Mouse (Mus musculus): ENCODE data around the gene Ano4. TPM values are rescaled to one million over a fixed set of nuclear protein-coding genes. Genes with fewer than 3 reads are reported as not detected.

Ano4 gene
- total RNA-seq, 1 experiment from 2014 or later: not detected

DNA sequence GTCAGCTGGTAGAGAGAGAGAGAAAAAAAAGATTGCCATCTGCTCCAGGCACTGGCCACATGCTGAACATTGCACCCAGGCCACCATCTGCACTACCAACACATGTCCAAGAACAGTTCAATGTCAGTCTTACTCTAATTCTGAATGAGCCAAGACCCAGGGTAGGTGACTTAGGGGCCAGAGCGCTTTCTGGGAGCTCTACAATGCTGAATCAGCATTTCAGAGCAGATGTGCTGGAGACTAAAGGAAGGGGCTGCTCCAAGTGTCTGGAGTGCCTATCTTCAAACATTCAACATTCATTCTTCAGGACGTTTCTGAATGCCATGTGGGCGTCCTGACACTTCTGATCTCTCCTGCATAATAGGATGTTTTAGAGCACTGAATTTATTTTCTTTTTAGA lies 51.8 kb downstream of the Ano4 start:
- ATAC-seq (ENCODE audit: extremely low read depth, insufficient number of reproducible peaks, low FRiP score, poor library complexity, severe bottlenecking): no peak

DNA sequence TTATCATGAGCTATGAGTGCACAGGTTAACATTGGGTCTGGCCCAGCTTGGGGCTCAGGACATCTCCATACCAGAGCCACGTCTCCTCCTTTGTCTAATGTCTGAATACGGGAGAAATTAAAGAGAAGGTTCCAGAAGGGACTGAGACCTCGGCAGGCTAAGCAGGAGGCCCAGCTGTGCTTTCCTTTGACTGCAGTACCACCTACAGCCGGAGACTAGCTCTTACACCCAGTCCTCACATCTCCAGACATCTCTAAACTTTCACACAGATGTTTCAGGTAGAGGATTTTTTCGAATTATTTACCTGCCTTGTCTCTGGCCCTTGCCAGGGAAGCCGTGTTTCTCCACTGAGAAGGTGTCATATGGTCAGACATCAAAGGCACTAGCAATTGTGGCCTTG lies 53.9 kb downstream of the Ano4 start:
- no peak for ATAC-seq (ENCODE audit: extremely low read depth, insufficient number of reproducible peaks, low FRiP score, poor library complexity, severe bottlenecking)

DNA sequence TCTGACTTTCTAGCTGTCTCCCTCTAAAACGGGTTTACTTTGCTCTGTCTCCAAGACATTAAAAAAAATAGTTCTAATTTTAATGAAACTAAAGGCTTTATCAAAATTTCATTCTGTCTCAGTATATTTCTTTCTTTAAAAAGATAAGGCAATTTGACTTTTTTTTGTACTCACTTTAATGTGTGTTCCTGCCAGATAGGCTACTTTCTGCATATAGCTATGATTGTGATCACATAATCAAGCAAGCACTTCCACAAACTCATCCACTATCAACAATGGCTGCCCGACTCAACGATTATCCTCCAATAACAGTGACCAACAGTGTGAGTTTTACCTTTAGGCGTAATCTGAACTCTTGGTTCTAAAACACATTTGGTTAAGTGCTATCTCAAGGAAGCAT lies 55.3 kb downstream of the Ano4 start:
- ATAC-seq (ENCODE audit: extremely low read depth, insufficient number of reproducible peaks, low FRiP score, poor library complexity, severe bottlenecking): no peak

DNA sequence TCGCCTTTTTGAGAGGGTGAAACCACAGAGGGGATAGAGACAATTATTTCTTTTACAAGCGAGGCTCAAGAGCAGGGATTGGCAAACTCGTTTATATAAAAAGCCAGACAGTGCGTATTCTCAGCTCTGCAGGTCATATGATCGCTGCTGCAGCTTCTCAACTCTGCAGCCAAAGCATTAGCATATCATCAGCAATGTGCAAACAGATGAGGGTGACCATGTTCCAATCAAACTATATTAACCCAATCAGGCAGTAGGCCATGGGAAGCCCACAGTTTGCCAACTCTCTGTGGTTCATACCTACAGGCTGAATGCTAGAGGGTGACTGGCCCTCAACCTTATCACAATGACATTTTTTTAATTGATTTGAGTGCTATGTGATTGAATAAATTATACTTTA lies 64.2 kb downstream of the Ano4 start:
- no peak for ATAC-seq (ENCODE audit: extremely low read depth, insufficient number of reproducible peaks, low FRiP score, poor library complexity, severe bottlenecking)

DNA sequence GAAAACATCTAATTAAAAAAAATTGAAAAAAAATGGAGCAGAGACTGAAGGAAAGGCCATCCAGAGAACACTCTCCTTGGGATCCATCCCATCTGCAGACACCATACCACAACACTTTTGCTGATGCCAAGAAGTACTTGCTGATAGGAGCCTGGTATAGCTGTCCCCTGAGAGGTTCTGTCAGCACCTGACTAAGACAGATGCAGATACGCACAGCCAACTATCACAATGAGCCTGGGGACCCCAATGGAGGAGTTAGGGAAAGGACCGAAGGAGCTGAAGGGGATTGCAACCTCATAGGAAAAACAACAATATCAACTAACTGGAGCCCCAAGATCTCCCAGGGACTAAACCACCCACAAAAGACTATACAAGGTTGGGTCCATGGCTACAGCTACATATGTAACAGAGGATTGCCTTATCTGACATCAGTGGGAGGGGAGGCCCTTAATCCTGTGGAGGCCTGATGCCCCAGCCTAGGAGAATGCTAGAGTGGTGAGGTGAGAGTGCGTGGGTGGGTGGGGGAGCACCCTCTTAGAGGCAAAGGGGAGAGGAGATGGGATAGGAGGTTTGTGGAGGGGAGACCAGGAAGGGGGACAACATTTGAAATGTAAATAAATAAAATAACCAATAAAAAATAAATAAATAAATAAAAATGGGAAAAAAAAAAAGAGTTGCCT lies 71.4 kb downstream of the Ano4 start:
- no peak for ATAC-seq (ENCODE audit: extremely low read depth, insufficient number of reproducible peaks, low FRiP score, poor library complexity, severe bottlenecking)

DNA sequence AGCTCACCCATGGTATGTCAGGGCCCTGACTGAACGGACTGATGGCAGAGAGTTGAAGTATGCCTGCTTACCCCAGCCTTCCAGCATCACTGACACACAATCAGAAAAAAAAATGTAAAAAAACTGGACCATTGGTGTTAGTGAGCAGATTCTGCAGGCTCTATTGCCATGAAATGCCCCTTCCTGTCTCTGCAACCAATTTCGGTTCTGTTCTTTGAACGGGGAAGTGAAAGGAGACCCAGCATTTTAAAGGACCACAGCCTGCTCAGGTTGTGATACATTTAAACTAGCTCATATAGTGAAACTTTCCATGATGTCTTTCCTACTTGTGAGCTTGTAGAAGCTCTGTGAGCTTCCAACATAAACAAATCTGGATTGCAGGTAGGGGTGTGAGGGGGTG lies 77.2 kb downstream of the Ano4 start:
- no peak for ATAC-seq (ENCODE audit: extremely low read depth, insufficient number of reproducible peaks, low FRiP score, poor library complexity, severe bottlenecking)

DNA sequence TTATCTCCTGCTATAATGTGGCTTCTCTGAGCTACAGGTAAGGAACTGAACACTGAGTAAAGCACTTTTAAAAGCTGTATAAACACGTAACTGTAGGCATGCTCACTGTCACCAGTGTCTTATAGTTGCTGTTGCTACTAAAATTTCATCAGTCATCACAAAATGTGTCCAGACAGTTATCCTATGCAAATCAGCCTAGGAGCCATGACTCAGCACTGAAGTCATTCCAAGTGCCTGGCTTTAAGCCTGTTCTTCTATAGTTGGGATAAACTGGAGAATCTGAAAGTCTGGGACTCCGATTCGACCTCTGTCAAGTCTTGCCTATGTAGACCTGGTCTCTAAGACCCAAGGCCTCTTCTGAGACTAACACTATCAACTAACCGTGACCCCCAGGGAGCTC lies 81.2 kb downstream of the Ano4 start:
- ATAC-seq (ENCODE audit: extremely low read depth, insufficient number of reproducible peaks, low FRiP score, poor library complexity, severe bottlenecking): no peak

DNA sequence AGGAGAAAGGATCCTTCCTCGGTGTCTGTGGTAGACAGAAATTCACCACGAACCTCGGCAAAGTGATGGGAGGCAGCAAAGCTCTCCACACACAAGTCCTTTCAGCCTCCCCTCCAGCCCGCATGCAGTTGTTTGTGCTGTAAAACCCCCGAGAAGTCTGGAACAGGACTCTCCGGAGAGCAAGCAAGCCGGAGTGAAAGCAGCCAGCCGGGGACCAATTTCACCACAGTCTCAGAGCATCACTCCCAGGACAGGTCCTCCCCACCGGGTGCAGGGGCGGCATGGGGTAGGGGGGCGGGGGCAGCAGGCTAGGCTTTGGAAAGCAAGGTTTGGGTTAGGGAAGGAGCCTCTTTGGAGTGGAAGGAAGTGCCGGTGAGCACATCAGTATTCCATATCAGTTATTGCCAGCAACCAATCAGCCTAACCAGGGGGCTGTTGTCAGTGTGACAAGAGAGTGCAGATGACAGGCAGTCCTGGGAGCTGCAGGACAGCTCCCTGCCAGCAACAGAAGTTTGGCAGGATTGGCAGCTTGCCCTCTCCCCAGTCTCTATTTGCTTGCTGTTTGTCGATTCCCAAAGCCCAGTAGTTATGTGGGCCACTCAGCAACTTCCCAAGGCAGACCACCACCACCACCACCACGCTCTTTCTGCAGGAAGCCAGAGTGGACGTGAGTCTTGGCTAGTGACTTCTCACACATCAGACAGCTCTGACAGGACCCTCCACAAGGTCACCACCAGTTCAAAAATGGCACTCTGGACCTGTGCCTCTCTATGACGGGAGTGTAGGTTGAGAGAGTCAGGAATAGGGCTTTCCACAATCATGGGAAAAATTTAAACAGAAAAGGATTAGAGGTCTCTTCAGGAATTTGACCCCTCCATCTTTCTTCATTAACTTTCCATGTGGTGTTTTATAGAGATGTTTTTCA lies 86.8 kb downstream of the Ano4 start:
- no peak for ATAC-seq (ENCODE audit: extremely low read depth, insufficient number of reproducible peaks, low FRiP score, poor library complexity, severe bottlenecking)

DNA sequence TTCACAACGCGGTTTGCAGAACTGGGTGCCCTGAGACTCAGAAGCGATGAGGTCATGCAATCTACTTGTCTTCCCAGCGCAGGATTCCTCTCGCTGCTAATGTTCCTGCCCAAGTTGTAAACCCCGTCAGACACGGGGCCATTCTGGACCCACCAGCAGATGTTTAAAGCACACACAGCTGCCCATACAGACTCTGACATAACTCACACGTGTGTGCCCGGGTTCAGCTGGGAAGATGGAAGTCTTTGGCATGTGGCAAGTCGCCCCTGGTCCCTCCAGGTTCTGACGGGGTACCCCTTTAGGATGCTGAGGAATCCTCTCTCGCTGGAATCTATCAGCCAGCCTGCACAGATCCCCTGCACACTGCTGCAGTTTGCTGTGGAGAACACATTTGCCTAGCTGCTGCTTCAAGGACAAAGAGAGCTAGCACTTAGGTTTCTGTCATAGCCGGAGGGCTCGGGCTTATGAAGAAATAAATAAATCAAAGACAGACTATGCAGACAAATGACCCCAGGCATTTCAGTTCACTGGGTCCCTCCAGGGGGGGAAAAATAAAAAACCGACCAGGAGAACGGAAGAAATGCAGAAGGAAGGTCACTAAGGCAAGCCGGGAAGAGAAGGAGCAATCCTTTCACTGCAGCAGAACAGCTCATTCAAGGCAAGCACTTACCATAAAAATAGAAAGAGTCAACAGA lies 87.7 kb downstream of the Ano4 start:
- ATAC-seq (ENCODE audit: extremely low read depth, insufficient number of reproducible peaks, low FRiP score, poor library complexity, severe bottlenecking): no peak

DNA sequence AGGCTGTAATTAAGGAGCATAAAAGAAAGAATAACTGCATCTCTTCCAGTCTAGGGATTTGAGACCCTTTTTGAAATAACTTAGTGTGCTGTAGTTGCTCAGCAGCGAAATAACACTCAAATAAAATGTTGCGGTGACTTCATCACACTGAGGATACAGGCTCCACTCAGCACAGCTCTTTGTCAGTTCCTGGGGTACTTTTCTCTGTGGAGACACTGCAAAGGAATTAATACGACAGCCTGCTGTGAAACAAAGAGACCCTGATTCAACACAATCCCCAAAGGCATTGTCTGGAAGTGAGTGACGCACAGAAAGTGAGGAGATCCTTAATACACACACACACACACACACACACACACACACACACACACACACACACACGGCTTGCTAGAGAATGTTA lies 89.8 kb downstream of the Ano4 start:
- ATAC-seq (ENCODE audit: extremely low read depth, insufficient number of reproducible peaks, low FRiP score, poor library complexity, severe bottlenecking): no peak

DNA sequence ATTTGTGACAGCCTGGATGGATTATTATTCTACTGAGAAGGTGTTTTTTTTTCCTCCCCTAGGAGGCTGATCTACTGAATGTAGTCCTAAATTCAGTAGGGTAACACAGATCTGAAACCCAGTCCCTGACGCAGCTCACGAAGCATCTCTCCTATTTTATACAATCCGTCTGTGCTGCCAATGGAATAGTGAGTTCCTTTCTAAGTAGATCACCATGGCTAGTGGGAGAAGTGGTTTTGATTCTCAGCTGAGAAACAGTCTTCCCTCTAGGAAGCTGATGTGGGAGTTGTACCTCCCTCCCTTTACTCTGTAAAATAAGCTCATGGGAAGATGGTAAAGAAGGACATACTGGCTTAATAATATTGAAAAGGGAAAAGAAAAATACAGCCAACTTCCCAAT lies 90.8 kb downstream of the Ano4 start:
- ATAC-seq (ENCODE audit: extremely low read depth, insufficient number of reproducible peaks, low FRiP score, poor library complexity, severe bottlenecking): no peak

DNA sequence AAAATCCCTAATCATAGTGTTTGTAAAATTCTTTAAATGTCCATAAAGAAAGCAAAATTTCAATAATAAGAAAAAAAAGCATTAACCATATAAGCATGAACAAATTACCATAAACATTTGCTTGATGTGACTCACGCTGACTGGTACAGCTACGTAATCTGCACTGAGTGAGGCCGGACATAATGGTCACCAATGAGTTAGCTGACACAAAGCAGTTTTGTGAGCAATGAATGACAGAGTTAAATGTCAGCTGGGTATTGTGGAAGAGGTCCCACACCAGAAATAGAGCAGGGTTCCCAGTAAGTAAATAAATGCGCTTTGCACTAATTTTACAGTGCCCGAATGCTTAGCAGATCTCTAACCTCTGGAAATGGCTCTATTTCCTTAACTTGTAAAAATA lies 91.9 kb downstream of the Ano4 start:
- no peak for ATAC-seq (ENCODE audit: extremely low read depth, insufficient number of reproducible peaks, low FRiP score, poor library complexity, severe bottlenecking)

DNA sequence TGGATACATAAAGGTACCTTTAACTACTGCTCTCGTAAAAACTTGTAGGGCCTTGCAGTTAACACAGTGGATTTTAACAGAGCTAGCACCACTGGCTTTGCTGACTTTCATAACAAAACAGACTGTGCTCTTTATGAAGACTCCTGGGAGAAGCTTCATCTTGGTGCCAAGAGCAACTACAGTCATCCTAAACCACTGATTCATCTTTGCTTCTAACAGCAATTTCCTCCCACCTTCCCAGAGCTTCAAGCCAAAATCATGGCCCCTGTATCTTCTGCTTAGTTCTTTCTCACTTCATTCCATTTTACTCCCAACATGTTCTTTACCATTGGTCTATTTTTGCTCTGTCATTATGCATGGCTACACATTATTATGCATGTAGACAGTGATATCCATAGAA lies 100.8 kb downstream of the Ano4 start:
- ATAC-seq (ENCODE audit: extremely low read depth, insufficient number of reproducible peaks, low FRiP score, poor library complexity, severe bottlenecking): no peak

DNA sequence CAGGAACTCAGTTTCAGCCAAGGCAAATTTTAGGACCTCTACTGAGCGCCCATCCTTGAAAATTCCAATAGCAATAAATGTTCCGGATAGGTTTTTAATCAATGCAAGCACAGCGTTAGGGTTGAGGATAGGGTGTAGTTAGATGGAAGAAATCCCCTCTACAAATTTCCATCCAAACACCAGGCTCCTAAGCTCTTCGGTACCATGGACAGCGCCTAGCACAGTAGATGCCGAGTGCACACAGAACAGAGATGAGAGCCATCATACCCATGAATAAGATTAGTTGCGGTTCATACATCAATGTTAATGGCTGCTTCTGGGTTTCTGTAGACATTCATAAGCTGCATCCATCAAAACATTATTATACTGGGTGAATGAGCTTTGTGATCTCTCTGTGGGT lies 120.0 kb downstream of the Ano4 start:
- no peak for ATAC-seq (ENCODE audit: extremely low read depth, insufficient number of reproducible peaks, low FRiP score, poor library complexity, severe bottlenecking)

DNA sequence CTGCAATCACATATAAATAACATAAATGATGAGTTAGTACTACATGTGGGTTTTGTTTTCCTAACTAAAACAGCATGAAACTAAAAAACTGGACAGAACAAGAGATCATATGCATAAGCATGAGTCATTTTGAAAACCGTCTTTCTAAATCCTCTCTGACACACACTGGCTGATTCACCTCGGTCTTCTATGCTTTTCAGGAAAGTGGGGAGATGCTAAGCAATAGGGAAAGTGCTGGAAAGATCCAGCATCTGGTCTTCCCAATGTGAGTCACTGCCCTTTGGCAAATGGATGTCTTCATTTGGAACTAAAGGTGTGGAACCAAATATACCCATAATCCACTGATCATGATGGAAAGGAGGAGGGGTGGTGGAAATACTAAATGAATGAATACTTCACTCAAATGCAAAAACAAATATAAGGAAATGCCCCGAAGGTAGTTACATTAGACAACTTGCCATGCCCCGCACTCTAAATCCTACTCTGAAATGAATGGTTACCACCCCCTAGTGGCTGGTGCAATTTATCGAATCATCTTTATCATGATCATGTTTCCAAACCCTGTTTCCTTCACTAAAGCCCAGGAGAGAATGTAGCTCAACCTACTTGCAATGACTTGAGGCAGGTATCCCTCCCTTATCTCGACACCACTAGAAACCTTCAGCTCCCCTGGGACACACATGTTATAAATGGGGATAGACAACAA lies 122.1 kb downstream of the Ano4 start:
- no peak for ATAC-seq (ENCODE audit: extremely low read depth, insufficient number of reproducible peaks, low FRiP score, poor library complexity, severe bottlenecking)

DNA sequence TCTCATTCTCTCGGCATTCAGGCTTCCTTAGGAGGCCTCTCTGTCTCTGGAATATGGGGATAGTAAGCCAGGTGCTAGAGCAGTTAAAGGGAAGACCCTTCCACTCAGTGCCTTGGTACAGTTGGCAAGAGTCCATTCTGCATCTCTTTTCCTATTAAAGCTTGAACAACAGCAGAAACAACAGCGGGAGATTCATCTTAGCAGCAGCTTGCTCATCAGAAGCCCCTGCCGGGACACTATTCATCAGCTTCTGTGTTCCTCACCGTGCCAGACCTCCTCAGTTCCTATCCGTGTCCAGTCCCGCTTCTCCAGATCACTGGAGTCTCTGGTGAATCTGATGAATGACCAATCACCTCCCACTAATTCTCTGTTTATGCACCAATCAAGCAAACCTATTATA lies 128.5 kb downstream of the Ano4 start:
- no peak for ATAC-seq (ENCODE audit: extremely low read depth, insufficient number of reproducible peaks, low FRiP score, poor library complexity, severe bottlenecking)

DNA sequence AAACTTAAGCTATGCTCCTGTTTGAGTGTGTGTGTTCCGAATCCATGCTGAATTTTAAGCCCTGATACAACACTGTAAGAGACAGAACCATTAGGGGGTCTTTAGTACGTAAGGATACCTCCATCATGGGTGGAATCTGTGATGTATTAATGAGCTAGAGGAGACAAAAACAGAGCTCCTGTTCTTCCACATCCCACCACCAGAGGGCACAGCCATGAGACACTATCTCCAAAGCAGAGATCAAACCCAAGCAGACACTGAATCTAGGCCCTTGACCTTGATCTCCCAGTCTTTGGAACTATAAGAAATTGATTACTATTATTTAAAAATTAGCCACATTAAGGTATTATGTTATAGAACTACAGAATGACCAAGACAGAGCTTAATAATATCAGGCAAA lies 138.7 kb downstream of the Ano4 start:
- ATAC-seq (ENCODE audit: extremely low read depth, insufficient number of reproducible peaks, low FRiP score, poor library complexity, severe bottlenecking): no peak

DNA sequence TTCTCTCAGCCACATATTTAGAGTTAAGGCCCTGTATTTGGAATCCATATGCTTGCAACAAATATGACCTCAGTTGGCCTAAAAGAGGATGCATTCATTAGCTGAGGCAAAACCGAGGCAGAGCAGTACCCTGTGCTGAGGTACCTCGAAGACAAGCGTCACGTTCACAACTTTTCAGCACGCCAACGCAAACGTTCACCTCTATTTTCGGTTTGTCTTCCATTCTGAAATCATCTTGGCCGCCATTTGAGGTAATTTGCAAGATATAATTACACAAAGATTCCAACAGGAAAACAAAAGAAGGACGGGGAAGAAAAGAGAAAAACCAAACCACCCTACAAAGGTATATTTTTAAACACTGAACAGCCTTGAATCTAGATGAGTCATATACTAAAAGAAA lies 148.1 kb downstream of the Ano4 start:
- ATAC-seq (ENCODE audit: extremely low read depth, insufficient number of reproducible peaks, low FRiP score, poor library complexity, severe bottlenecking): no peak

DNA sequence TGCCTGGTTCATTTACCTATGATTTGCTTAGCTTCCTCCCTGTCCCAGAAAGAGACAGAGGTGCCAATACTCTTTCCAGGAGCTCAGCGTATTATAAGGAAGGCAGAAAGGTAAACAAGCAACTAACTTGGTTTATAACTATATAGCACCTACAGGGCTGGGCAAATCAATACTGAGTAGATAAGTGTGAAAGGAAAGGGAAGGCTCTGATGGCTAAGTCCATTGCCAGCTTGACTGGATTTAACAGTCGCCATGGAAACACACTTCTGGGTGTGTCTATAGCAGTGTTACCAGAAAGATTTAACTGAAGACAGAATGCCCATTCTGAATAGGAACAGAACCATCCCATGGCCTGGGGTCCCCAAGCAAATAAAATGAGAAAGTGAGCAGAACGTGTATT lies 149.5 kb downstream of the Ano4 start:
- no peak for ATAC-seq (ENCODE audit: extremely low read depth, insufficient number of reproducible peaks, low FRiP score, poor library complexity, severe bottlenecking)

All from neutrophil, adult 5-6 weeks (primary cell).